8 mouse cellular contexts compared by ENCODE assay signal in genomic region chr5:118514527-118514831, GRCm38 (mm10). TPM values are rescaled to one million over a fixed set of nuclear protein-coding genes. Genes with fewer than 3 reads are reported as not detected.
A peak's percentile ranks its signal among the peaks of the same experiment; 100 is the strongest.
DNase-seq lines count a peak whose midpoint lies in the region; ATAC-seq and TF ChIP-seq lines count a peak whose summit lies in the region.

No protein-coding gene starts in this region.

- WGBS in heart, adult 2 months: 22% methylated on average over 9 of the region's 9 CpGs
- WGBS in neural tube, embryonic 11.5 days: 20% methylated on average over 9 of the region's 9 CpGs
- 2% methylated on average over 9 of the region's 9 CpGs for WGBS in limb, embryonic 13.5 days
- 8% methylated on average over 9 of the region's 9 CpGs for WGBS in stomach, embryonic 14.5 days

- no peak for ATAC-seq in neural tube, embryonic 11.5 days (ENCODE audit: insufficient read depth, low FRiP score, low TSS enrichment)
- 0 out of 2 replicates have a peak, but pooled peaks have one; percentile 6 for ATAC-seq in limb, embryonic 13.5 days (ENCODE audit: low FRiP score, low read depth)
- no peak for ATAC-seq in stomach, embryonic 14.5 days (ENCODE audit: insufficient number of reproducible peaks, insufficient read depth, low FRiP score, low read depth)

- peak overlapping the region; percentile 59 for H3K4me2 ChIP-seq in neural tube, embryonic 11.5 days (ENCODE audit: low read depth)
- peak overlapping the region; percentile 65 for H3K4me2 ChIP-seq in limb, embryonic 13.5 days (replicated peaks)
- H3K4me2 ChIP-seq in stomach, embryonic 14.5 days (replicated peaks; ENCODE audit: low read depth, low read length): peak overlapping the region; percentile 53

- intact Hi-C loops in heart, adult 2 months (cut with DNase I): loop anchor here (2.0 kb wide), 1 partner anchor 48 kb away; no protein-coding TSS in a partner anchor
- intact Hi-C loops in heart, postnatal 10 days (cut with DNase I): loop anchor here (2.0 kb wide), 1 partner anchor 44 kb away; no protein-coding TSS in a partner anchor

- peak overlapping the region; percentile 61 for H3K9ac ChIP-seq in heart, adult 2 months (ENCODE audit: low read depth, low read length)
- peak overlapping the region; percentile 32 for H3K9ac ChIP-seq in neural tube, embryonic 11.5 days (ENCODE audit: low read length)
- H3K9ac ChIP-seq in limb, embryonic 13.5 days: peak overlapping the region; percentile 14
- H3K9ac ChIP-seq in stomach, embryonic 14.5 days (replicated peaks; ENCODE audit: low read depth, low read length): no peak overlapping the region; the same call in 1 of the 2 replicates

- no peaks in the 10 kb centered on the region for H3K36me3 ChIP-seq in heart, adult 2 months (ENCODE audit: control insufficient read depth, insufficient read depth, low read length)
- H3K36me3 ChIP-seq in neural tube, embryonic 11.5 days (ENCODE audit: control insufficient read depth, insufficient read depth, low read length): no peaks in the 10 kb centered on the region
- H3K36me3 ChIP-seq in limb, embryonic 13.5 days: no peaks in the 10 kb centered on the region
- H3K36me3 ChIP-seq in stomach, embryonic 14.5 days (ENCODE audit: control insufficient read depth, insufficient read depth, low read length): no peaks in the 10 kb centered on the region

- H3K9me3 ChIP-seq in neural tube, embryonic 11.5 days (ENCODE audit: control insufficient read depth, low read length): no peaks in the 10 kb centered on the region
- H3K9me3 ChIP-seq in limb, embryonic 13.5 days: no peaks in the 10 kb centered on the region
- no peaks in the 10 kb centered on the region for H3K9me3 ChIP-seq in stomach, embryonic 14.5 days (ENCODE audit: control insufficient read depth, low read depth, low read length)

- TF ChIP-seq EP300 in heart, adult 2 months (IDR thresholded peaks at IDR 0.05; ENCODE audit: insufficient read depth, low read depth, low read length): no peak

- H3K27ac ChIP-seq in heart, adult 2 months: peak overlapping the region; percentile 71
- no peak overlapping the region for H3K27ac ChIP-seq in neural tube, embryonic 11.5 days (ENCODE audit: low read depth, low read length)
- peak overlapping the region; percentile 93 for H3K27ac ChIP-seq in limb, embryonic 13.5 days
- H3K27ac ChIP-seq in stomach, embryonic 14.5 days (ENCODE audit: low read length): peak overlapping the region; percentile 66; the same call in 1 of the 2 replicates

- no peak for TF ChIP-seq POLR2A in heart, adult 2 months (IDR thresholded peaks at IDR 0.05; ENCODE audit: insufficient read depth, low read depth, low read length)

- H3K79me2 ChIP-seq in heart, adult 2 months (replicated peaks; ENCODE audit: control insufficient read depth, insufficient read depth, low read length): no peaks in the 10 kb centered on the region

- H3K4me1 ChIP-seq in heart, adult 2 months (ENCODE audit: control insufficient read depth, insufficient read depth, low read length): peaks cover 10% of the 10 kb centered on the region
- H3K4me1 ChIP-seq in neural tube, embryonic 11.5 days (ENCODE audit: control insufficient read depth, insufficient read depth, low read length): peaks cover 27% of the 10 kb centered on the region
- peaks cover 69% of the 10 kb centered on the region for H3K4me1 ChIP-seq in limb, embryonic 13.5 days
- H3K4me1 ChIP-seq in stomach, embryonic 14.5 days (ENCODE audit: control insufficient read depth, insufficient read depth, low read length): peaks cover 45% of the 10 kb centered on the region

- no peak for TF ChIP-seq CTCF in heart, adult 2 months (IDR thresholded peaks at IDR 0.05)

- no peak for DNase-seq in heart, adult 2 months
- DNase-seq in heart, postnatal 10 days: no peak
- no peak for DNase-seq in neural tube, embryonic 11.5 days (ENCODE audit: low spot score)
- DNase-seq in neural tube, embryonic 10.5 days (ENCODE audit: extremely low spot score, low spot score): no peak
- DNase-seq in adrenal gland, postnatal 14 days: no peak
- DNase-seq in cerebellum, adult 9-10 months: no peak

- no peaks in the 10 kb centered on the region for H3K27me3 ChIP-seq in heart, adult 2 months (ENCODE audit: control insufficient read depth, insufficient read depth, low read length)
- 0 out of 2 replicates have a peak, but pooled peaks cover 7% of the 10 kb centered on the region for H3K27me3 ChIP-seq in neural tube, embryonic 11.5 days (ENCODE audit: control insufficient read depth, insufficient read depth, low read length)
- H3K27me3 ChIP-seq in limb, embryonic 13.5 days: no peaks in the 10 kb centered on the region
- no peaks in the 10 kb centered on the region for H3K27me3 ChIP-seq in stomach, embryonic 14.5 days (ENCODE audit: control insufficient read depth, insufficient read depth, low read length)

- peak overlapping the region; percentile 54 for H3K4me3 ChIP-seq in heart, adult 2 months
- peak overlapping the region; percentile 28 for H3K4me3 ChIP-seq in neural tube, embryonic 11.5 days (ENCODE audit: low read depth, low read length)
- H3K4me3 ChIP-seq in limb, embryonic 13.5 days: peak overlapping the region; percentile 33
- H3K4me3 ChIP-seq in stomach, embryonic 14.5 days (ENCODE audit: low read depth, low read length): peak overlapping the region; percentile 32

RNA-seq across cellular contexts. Expression of gene Med13l, which starts 46.0 kb away (rescaled TPM):
- 10 to 100 TPM; 29.9 to 30.8 TPM for total RNA-seq in heart, adult 2 months (2021)
- 10.4 and 11.0 TPM in 2 replicates for polyA plus RNA-seq in heart, adult 2 months (2012; rRNA removed)
- total RNA-seq in heart, postnatal 10 days (2021): 10 to 100 TPM; 33.8 to 41.6 TPM
- 14.6 and 15.8 TPM in 2 replicates for polyA plus RNA-seq in neural tube, embryonic 11.5 days (2014; fragmentation: Nextera tagmentation; extraction: Ambion mirVana)
- polyA plus RNA-seq in limb, embryonic 13.5 days (2015; fragmentation: Nextera tagmentation; extraction: Ambion mirVana): 18.6 and 19.1 TPM in 2 replicates
- polyA plus RNA-seq in stomach, embryonic 14.5 days (2014; fragmentation: Nextera tagmentation; extraction: Ambion mirVana): 16.2 and 17.2 TPM in 2 replicates
- total RNA-seq in adrenal gland, postnatal 14 days (2021): 36.2 and 45.3 TPM in 2 replicates
